Mouse (Mus musculus) splenic B cell, adult 2 months (primary cell): Measurements from ENCODE around the gene Rbm15.
"Not testable (repeated sequence)": the region's sequence is repeated elsewhere in the genome, so short reads cannot be mapped to it uniquely, and the experiment has no call there.

ENCODE experiments used
- DNase-seq: peaks from one replicate; pipeline ENCODE4 v3.0.0-alpha.2; 2011; ENCODE audit warnings: low read depth, low spot score
- H3K27me3 ChIP-seq: 2 replicates; pipeline ENCODE4 v1.6.1; 2012; ENCODE audit warnings: mild to moderate bottlenecking, low read length, moderate library complexity, mixed read lengths; ENCODE audit not compliant: control insufficient read depth, poor library complexity, insufficient read depth, severe bottlenecking
- H3K36me3 ChIP-seq: 2 replicates; pipeline ENCODE4 v1.6.1; 2012; ENCODE audit warnings: mild to moderate bottlenecking, low read length, moderate library complexity, mixed read lengths; ENCODE audit not compliant: control insufficient read depth, poor library complexity, insufficient read depth, severe bottlenecking

The Rbm15 gene

GRCm38 (mm10) chr3:107345033-107345725 lies 11.7 kb upstream of the Rbm15 start:
- no peaks in the 10 kb centered on the region for H3K36me3 ChIP-seq
- H3K27me3 ChIP-seq: no peaks in the 10 kb centered on the region
- no peak for DNase-seq

- DNase-seq: no peak
Measured at GRCm38 (mm10) chr3:107343971-107344370, 10.5 kb upstream of the Rbm15 start.

GRCm38 (mm10) chr3:107334202-107334934 lies 895 bp upstream of the Rbm15 start:
- no peak for DNase-seq
- H3K27me3 ChIP-seq: no peaks in the 10 kb centered on the region
- no peaks in the 10 kb centered on the region; the same call in 1 of the 2 replicates for H3K36me3 ChIP-seq

More at GRCm38 (mm10) chr3:107343971-107344370, 10.5 kb upstream of the Rbm15 start:
- no peaks in the 10 kb centered on the region for H3K27me3 ChIP-seq
- no peaks in the 10 kb centered on the region for H3K36me3 ChIP-seq

GRCm38 (mm10) chr3:107332960-107333380 lies 503 bp downstream of the Rbm15 start:
- Histone ChIP-seq H3K27me3 (no peaks in the 10 kb centered on the region), H3K36me3 (no peaks in the 10 kb centered on the region; the same call in 1 of the 2 replicates)
- peak; percentile 99 for DNase-seq

GRCm38 (mm10) chr3:107332127-107332959 lies 1.1 kb downstream of the Rbm15 start:
- Histone ChIP-seq H3K27me3 (no peaks in the 10 kb centered on the region), H3K36me3 (no peaks in the 10 kb centered on the region; the same call in 1 of the 2 replicates)
- peak; percentile 48 for DNase-seq

GRCm38 (mm10) chr3:107331746-107332126 lies 1.7 kb downstream of the Rbm15 start:
- no peak for DNase-seq
- no peaks in the 10 kb centered on the region; the same call in 1 of the 2 replicates for H3K36me3 ChIP-seq
- no peaks in the 10 kb centered on the region for H3K27me3 ChIP-seq

- no peak for DNase-seq
- Histone ChIP-seq H3K36me3 (no peaks in the 10 kb centered on the region; the same call in 1 of the 2 replicates), H3K27me3 (no peaks in the 10 kb centered on the region)
Measured at GRCm38 (mm10) chr3:107330503-107331424, 2.7 kb downstream of the Rbm15 start.

GRCm38 (mm10) chr3:107326442-107326841 lies 7.0 kb downstream of the Rbm15 start:
- Histone ChIP-seq H3K27me3 (no peaks in the 10 kb centered on the region), H3K36me3 (peaks cover 6% of the 10 kb centered on the region; the same call in 1 of the 2 replicates)
- DNase-seq: no peak

- peaks cover 6% of the 10 kb centered on the region; the same call in 1 of the 2 replicates for H3K36me3 ChIP-seq
Measured at GRCm38 (mm10) chr3:107321776-107322175, 11.7 kb downstream of the Rbm15 start.

GRCm38 (mm10) chr3:107321141-107321540 lies 12.3 kb downstream of the Rbm15 start:
- Histone ChIP-seq H3K27me3 (no peaks in the 10 kb centered on the region), H3K36me3 (peaks cover 6% of the 10 kb centered on the region; the same call in 1 of the 2 replicates)
- no peak for DNase-seq

More at GRCm38 (mm10) chr3:107321776-107322175, 11.7 kb downstream of the Rbm15 start:
- DNase-seq: no peak
- H3K27me3 ChIP-seq: no peaks in the 10 kb centered on the region

- no peaks in the 10 kb centered on the region for H3K27me3 ChIP-seq
- no peak for DNase-seq
Measured at GRCm38 (mm10) chr3:107317338-107317737, 16.1 kb downstream of the Rbm15 start.

GRCm38 (mm10) chr3:107296917-107297316 lies 36.6 kb downstream of the Rbm15 start:
- not testable (repeated sequence) for DNase-seq, H3K27me3 ChIP-seq, H3K36me3 ChIP-seq

More at GRCm38 (mm10) chr3:107317338-107317737, 16.1 kb downstream of the Rbm15 start:
- peaks cover 1% of the 10 kb centered on the region; the same call in 1 of the 2 replicates for H3K36me3 ChIP-seq

GRCm38 (mm10) chr3:107295672-107296360 lies 37.7 kb downstream of the Rbm15 start:
- H3K36me3 ChIP-seq: no peaks in the 10 kb centered on the region
- no peaks in the 10 kb centered on the region for H3K27me3 ChIP-seq
- no peak for DNase-seq
